Mouse (Mus musculus): ENCODE data around the gene Supt6. TPM values are rescaled to one million over a fixed set of nuclear protein-coding genes. Genes with fewer than 3 reads are reported as not detected.

The Supt6 gene
- 82.2 and 96.4 TPM in 2 replicates for polyA plus RNA-seq (2012)

DNA sequence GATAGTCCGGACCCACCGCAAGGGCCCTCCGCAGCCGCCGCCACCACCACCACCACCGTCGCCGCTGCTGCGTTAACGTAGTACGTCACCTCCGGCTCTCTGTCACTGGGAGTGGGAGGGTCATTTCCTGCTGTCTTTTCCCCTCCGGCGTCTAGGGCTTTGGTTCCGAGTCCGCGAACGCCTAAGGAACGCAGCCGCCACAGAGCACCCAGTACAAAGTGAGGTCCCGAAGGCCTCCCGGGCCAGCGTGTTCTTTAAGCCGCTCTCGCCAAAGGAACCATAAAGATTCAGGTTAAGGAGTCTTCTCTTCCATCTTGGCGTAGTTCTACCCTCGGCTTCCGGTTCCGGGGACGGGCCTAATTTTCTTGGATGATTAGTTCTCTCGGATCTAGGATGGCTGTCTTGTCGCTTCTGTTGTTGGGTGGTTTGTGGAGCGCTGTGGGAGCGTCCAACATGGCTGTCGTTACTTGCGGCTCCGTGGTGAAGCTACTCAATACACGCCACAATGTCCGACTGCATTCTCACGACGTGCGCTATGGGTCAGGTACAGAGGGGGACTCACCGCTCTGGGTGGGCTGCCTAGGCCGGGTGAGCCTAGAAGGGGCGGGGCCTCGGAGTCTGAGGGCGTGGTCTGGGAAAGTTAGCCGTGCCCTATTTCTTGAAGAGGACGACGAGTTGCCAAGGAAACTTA, at the start of gene Supt6, which contains the start of gene Sdf2:
Gene Supt6 (minus strand): TSS at position 361 of the 691 bp plus-strand sequence.
Gene Sdf2 (plus strand): TSS at position 120 of the 691 bp plus-strand sequence.

DNA sequence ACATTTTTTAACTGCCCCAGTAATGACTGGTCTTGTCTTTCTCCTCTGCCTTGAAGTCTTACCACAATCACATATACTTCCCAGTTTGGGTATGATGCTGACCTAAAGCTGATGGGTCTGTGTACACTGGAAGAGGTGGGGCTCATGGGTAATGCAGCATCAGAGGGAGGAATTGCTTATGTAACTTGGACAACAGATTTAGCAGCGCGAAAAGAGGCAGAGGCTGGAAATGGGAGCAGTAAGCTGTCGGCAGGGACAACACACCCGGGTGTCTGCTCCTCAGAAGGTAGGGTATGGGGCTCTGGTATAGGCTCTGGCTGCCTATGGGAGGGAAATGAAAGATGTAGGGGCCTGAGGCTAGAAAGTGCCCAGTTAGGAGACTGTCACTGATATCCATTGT, 44.9 kb upstream of the Supt6 start, which contains the start of gene BC030499:
Gene BC030499 (plus strand): TSS at position 188 of the 400 bp plus-strand sequence.

DNA sequence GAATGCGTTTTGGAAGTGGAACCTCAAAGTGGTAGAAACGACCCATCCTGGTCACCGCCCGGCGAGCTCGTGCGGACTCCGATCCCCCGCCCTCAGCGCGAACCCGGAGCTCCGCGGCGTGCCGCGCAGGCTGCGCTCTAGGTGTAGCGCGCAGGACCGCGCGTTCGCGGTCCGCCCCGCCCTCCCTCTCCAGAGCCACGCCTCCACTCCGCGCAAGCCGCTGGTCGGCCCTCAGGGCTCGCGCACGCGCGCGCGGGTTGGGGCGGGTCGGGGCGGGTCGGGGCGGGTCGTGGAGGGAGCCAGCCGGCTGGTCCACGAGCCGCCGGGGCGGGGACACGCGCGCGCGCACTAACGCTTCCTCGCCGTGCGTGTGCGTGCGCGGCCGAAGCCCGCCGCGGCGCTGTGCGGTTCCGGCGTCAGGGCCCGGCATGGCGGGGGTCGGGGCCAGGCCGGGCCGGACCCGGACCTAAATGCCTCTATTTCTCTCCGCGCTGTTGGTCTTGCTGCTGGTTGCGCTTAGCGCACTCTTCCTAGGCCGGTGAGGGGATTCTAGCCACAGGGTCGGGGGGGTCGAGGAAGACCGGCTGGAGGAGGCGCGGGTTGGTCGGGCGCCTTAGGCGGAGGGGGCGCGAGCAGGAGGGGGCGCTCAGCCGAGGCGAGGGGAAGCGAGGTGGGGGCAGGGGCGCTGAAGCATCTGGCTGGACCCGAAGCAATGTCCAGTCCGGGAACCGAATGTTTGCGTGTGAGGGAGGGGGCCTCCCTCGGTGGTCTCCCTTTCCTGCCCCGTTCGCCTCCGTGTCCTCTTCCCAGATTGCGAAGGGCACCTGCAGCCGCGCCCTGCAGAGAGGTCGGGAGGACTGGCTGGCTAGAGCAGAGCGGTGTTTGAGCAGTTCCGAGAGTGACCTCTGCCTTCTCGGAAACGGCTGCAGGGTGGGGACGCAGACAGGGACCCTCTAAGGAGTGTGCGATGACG, 15.9 kb upstream of the Supt6 start, which contains the start of gene 2610507B11Rik:
Gene 2610507B11Rik (plus strand): TSS at position 373 of the 973 bp plus-strand sequence.

DNA sequence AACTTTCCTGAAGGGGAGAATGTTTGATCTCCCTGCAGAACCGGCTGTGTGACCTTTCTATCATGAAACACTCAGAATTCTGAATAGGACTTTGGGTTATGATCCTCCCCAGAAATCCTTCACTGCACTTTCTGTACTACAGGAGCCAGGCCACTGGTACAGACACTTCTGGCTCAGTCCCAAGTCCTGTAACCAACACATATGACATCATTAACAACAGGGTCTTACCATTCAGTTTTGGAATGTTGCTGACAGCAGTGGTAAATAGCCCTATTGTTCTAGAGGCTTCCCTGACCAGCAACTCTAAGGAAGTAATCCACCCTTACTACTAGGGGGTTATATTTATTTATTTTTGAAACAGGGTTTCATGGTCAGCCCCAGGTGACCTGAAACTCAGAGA, 52.7 kb downstream of the Supt6 start, which contains the start of gene Proca1:
Gene Proca1 (plus strand): TSS at position 280 of the 400 bp plus-strand sequence.

DNA sequence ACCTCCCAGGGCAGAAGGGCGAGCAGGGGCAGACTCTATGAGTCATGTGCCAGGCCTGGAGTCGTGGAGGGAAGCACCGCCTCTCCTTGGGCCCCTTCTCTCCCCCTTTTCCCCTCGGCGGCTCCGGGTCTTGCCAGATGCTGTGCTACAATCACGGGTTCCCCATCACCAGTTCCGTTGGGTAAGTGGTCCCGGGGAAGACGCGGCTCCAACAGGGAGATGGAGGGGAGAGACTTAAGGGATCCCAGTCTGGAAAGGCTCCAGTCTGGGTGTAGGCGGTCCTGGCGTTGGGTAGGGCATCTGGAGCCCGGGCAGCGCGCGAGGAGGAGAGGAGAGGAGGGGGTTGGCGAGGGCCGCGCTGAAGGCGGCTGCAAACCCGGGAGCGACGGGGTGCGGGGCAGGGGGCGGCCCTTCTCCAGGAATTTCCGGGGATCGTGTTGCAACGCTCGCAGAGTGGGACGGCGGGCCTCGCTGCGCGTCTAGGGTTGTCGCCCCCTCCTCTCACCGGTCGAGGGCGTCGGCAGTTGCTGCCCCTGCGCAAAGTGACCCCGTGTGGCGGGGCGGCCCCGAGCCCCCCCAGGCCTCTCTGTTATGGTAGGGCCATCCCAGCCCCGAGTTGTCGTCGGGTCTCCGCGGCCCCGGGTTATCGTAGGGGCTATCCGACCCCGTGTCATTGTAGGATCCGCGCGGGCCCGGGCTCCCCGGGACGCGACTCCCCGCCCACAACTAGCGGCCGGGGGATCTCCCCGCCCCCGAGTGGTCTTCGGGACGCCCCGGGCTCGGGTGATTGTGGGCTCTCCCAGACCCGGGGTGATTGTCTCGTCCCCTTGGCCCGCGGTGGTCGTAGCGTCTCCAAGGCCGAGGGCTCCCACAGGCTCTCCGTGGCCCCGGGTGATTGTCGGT, 57.2 kb downstream of the Supt6 start, which contains the start of gene Rab34:
Gene Rab34 (plus strand): TSS at position 100 of the 903 bp plus-strand sequence.

DNA sequence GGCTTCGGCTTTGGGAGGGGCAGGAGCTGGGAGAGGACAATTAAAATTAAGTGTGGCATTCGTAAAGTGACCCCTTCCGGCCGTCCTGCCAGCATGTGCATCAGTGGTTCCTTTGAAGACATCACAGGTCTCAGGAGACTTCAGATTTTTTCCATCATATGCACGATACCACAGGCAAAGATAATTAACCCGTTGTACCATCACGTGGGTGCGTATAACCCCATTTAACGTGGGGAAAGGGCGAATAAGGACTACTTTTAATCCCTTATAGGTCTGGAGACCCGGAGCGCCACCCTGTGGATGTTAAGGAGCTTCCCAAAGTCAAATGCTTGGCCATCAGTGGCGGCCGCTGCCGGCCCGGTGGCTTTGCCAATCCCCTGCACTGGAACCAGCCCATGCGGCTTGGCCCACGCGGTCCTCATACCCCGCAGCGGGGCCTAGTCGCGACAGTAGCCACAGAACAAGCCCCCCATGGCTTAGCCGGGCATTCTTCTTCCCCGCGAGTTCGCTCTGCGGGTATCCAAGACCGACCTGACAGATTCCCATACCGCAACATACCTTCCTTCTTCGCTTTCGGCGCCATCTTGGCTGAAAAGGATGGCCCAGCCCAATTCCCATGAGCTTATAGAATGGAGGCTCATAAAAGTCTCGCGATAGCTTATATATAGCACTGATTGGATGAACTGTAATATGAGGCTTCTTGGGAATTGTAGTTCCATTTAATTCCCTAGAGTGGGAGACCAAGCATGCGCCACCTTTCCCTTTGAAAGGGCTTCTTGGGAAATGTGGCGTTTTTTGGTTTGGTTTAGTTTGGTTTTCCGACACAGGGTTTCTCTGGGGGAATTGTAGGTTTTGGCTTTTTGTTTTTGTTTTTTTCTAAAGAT, 62.6 kb downstream of the Supt6 start, which contains the start of gene Rpl23a:
Gene Rpl23a (minus strand): TSS at position 624 of the 884 bp plus-strand sequence.

DNA sequence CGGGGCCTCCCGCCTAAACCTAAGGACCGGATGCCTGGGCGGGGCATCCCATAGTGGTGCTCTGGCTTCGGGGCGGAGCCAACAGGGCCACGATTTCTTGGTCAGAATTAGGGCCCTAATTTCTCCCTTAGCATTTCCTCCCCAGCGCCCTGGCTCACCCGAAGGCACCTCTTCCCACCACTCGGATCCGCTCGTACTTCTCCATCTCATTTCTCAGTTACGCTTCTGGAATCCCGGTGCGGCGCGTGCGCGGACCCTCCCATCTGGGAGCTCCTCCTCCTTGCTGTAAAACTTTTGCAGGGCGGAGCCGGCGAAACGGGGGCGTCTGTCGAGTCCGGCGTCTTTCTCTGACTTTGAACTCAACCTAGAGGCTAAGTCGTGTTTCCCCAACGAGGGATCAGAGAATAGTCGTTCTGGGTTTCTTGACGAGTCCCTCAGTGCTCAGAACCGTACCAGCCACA, 69.4 kb downstream of the Supt6 start, which contains the start of the genes Nek8 and Tlcd1:
Gene Nek8 (minus strand): TSS at position 274 of the 461 bp plus-strand sequence.
Gene Tlcd1 (plus strand): TSS at position 310 of the 461 bp plus-strand sequence.

DNA sequence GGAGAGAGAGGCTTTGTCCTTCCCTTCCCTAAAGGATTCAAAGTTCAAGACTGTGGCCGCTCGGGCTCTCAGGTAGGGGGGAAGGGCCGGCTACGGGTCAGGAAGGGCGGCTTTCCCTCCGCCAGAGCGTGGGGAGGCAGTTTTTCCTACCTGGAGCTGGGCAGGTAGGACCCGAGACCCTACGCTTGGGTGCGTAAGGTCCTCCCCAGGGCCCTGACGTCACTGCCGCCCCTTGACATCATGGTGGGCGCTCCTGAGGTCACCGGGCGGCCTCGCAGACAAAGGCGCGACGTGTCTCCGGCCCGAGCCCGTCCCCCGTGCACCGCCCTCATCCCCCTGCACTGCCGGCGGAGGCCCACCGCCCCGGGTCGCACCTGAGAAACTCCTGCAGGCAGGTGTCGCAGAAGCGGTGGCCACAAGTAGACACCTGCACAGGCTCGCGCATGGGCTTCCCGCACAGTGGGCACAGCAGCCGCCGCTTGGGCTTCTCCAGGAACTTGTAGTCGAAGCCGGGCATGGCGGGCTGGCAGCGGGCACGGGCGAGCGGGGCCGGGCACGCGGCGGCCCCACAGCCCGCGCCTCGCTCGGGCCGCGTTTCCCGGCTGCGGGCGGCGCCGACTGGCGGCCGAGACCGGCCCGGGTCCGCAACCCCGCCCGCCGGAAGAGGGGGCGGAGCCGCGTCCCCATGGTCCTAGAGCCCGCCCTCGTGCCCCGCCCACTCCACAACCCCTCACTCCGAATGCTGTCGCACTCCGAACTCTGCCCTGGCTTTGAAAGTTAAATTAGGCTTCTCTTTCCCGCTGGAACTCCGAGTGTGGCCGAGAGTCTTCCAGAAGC, 80.6 kb downstream of the Supt6 start, which contains the start of gene Traf4:
Gene Traf4 (minus strand): TSS at position 666 of the 837 bp plus-strand sequence.

Other genes starting within 250 kb of the Supt6 start
- 7.4 and 8.4 TPM in 2 replicates for gene Dhrs13, start 213.7 kb downstream of the Supt6 start, polyA plus RNA-seq (2012)
- 55.6 and 72.3 TPM in 2 replicates for gene Flot2, start 208.1 kb downstream of the Supt6 start, polyA plus RNA-seq (2012)
- gene Eral1, start 165.6 kb downstream of the Supt6 start, polyA plus RNA-seq (2012) = 3.4 TPM in 2 replicates
- 24.6 and 33.3 TPM in 2 replicates for gene Fam222b, start 151.3 kb downstream of the Supt6 start, polyA plus RNA-seq (2012)
- gene Traf4, start 80.4 kb downstream of the Supt6 start, polyA plus RNA-seq (2012) = 29.8 and 41.4 TPM in 2 replicates
- 3.1 and 4.3 TPM in 2 replicates for gene Nek8, start 69.3 kb downstream of the Supt6 start, polyA plus RNA-seq (2012)
- gene Tlcd1, start 69.3 kb downstream of the Supt6 start, polyA plus RNA-seq (2012) = 34.7 and 38.4 TPM in 2 replicates
- 1,982 and 2,223 TPM in 2 replicates for gene Rpl23a, start 62.4 kb downstream of the Supt6 start, polyA plus RNA-seq (2012)
- 3.0 and 4.5 TPM in 2 replicates for gene Rab34, start 57.6 kb downstream of the Supt6 start, polyA plus RNA-seq (2012)
- gene Proca1, start 52.6 kb downstream of the Supt6 start, polyA plus RNA-seq (2012) = 0.18 and 0.67 TPM in 2 replicates
- 9.6 and 11.2 TPM in 2 replicates for gene Sdf2, start 241 bp downstream of the Supt6 start, polyA plus RNA-seq (2012)
- 88.7 and 97.6 TPM in 2 replicates for gene 2610507B11Rik, start 15.8 kb upstream of the Supt6 start, polyA plus RNA-seq (2012)
- not detected in 2 replicates for gene BC030499, start 44.9 kb upstream of the Supt6 start, polyA plus RNA-seq (2012)
- 66.8 and 68.5 TPM in 2 replicates for gene Spag5, start 55.5 kb upstream of the Supt6 start, polyA plus RNA-seq (2012)
- gene Aldoc, start 77.0 kb upstream of the Supt6 start, polyA plus RNA-seq (2012) = 0.44 and 1.4 TPM in 2 replicates
- 84.7 and 91.0 TPM in 2 replicates for gene Pigs, start 82.4 kb upstream of the Supt6 start, polyA plus RNA-seq (2012)
- gene Unc119, start 97.5 kb upstream of the Supt6 start, polyA plus RNA-seq (2012) = 74.0 and 91.3 TPM in 2 replicates
- not detected in 2 replicates for gene Foxn1, start 140.6 kb upstream of the Supt6 start, polyA plus RNA-seq (2012)
- 0.05 and 0.10 TPM in 2 replicates for gene Slc13a2, start 176.2 kb upstream of the Supt6 start, polyA plus RNA-seq (2012)
- gene Slc46a1, start 219.7 kb upstream of the Supt6 start, polyA plus RNA-seq (2012) = 1.1 and 1.7 TPM in 2 replicates

All from megakaryocyte-erythroid progenitor cell, adult 5 weeks (primary cell).